Mouse (Mus musculus) small intestine, adult 2 months (tissue): ENCODE measurements around the gene Gm6525. TPM values are rescaled to one million over a fixed set of nuclear protein-coding genes. Genes with fewer than 3 reads are reported as not detected.

Experiments
- H3K27ac ChIP-seq: fragments of 200-500 bp; 2 replicates; pipeline ENCODE4 v1.5.1; 2012; ENCODE audit warnings: low read depth, low read length, control low read depth, inconsistent platforms; ENCODE audit not compliant: insufficient read depth
- H3K27me3 ChIP-seq: fragments of 200-500 bp; 2 replicates; pipeline ENCODE4 v1.6.1; 2012; ENCODE audit warnings: mild to moderate bottlenecking, moderate library complexity, low read length, inconsistent platforms; ENCODE audit not compliant: control insufficient read depth, insufficient read depth
- H3K36me3 ChIP-seq: fragments of 200-500 bp; 2 replicates; pipeline ENCODE4 v1.6.1; 2012; ENCODE audit warnings: mild to moderate bottlenecking, low read length, control low read depth, inconsistent platforms; ENCODE audit not compliant: control insufficient read depth, insufficient read depth
- H3K4me1 ChIP-seq: fragments of 200-500 bp; 2 replicates; pipeline ENCODE4 v1.6.1; 2012; ENCODE audit warnings: low read length, inconsistent platforms, mixed read lengths; ENCODE audit not compliant: control insufficient read depth, insufficient read depth, insufficient read length
- H3K4me3 ChIP-seq: fragments of 200-500 bp; 2 replicates; pipeline ENCODE4 v1.5.1; 2012; ENCODE audit warnings: low read depth, mild to moderate bottlenecking, control low read depth, inconsistent platforms, low read length, moderate library complexity
- CTCF ChIP-seq: fragments of 200-500 bp; IDR thresholded peaks from 2 replicates; pipeline ENCODE4 v1.5.1; 2012; ENCODE audit warnings: low read depth, mild to moderate bottlenecking, control low read depth, inconsistent platforms, low read length, moderate library complexity, mixed read lengths; ENCODE audit not compliant: insufficient replicate concordance, insufficient read length; ENCODE audit errors: extremely low read depth
- POLR2A ChIP-seq: fragments of 200-500 bp; IDR thresholded peaks from 2 replicates; pipeline ENCODE4 v1.6.1; 2012; ENCODE audit warnings: low read depth, mild to moderate bottlenecking, control low read depth, inconsistent platforms, low read length, moderate library complexity
- WGBS: fragments of 180-500 bp; shearing (Covaris S2); methylation state at CpG from one replicate; pipeline ENCODE4 v1.1.7; 2018; 5-methylcytosine and 5-hydroxymethylcytosine counted together
- polyA plus RNA-seq: library from polyadenylated mRNA; depleted of rRNA; stranded (reverse); fragments of >200 nt; gene quantifications from 2 replicates; pipeline ENCODE4 v1.2.3, GENCODE M21; 2012; rRNA removed

Gene Gm6525
- polyA plus RNA-seq, 1 experiment, result not detected

DNA sequence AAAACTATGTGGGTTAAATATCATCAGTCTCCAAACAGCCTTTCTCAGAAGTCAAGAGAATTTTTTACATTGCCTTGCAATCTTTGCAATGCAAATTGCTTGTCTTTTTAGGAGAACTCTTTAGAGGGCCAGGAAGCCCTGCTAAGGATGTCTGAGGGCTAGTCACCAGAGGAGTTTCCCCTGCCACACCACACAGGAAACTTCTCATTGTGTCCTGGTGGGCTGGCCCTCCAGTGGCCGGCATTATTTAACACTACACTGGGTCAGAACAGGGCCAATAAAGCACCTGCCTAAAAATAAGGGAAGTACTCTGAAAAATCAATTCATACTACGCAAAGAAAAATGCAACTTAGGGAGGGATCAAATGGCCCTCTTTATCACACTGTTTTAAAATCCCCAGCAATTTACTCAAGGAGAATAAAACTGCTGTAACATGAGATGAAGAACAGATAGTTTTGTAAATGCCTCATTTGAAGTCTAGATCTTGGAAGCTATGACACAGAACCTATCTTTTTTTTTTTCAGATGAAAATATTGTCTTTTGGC is 45.3 kb downstream of the Gm6525 start:
- 46% methylated on average over 2 of the region's 2 CpGs for WGBS
- no peaks in the 10 kb centered on the region for H3K27me3 ChIP-seq

GRCm38 (mm10) chr3:84219720-84220273 is 45.9 kb downstream of the Gm6525 start:
- peaks cover 8% of the 10 kb centered on the region; the same call in 1 of the 2 replicates for H3K4me1 ChIP-seq
- no peak overlapping the region for H3K4me3 ChIP-seq
- WGBS, result 37% methylated on average over 9 of the region's 9 CpGs
- TF ChIP-seq CTCF (no peak), POLR2A (no peak)
- no peaks in the 10 kb centered on the region for H3K27me3 ChIP-seq
- no peak overlapping the region for H3K27ac ChIP-seq
- H3K36me3 ChIP-seq, result no peaks in the 10 kb centered on the region; the same call in 1 of the 2 replicates

More for the DNA sequence above, 45.3 kb downstream of the Gm6525 start:
- no peak overlapping the region for H3K27ac ChIP-seq
- no peak overlapping the region for H3K4me3 ChIP-seq
- no peaks in the 10 kb centered on the region for H3K36me3 ChIP-seq
- no peak for TF ChIP-seq CTCF
- TF ChIP-seq POLR2A, result no peak
- peaks cover 9% of the 10 kb centered on the region; the same call in 1 of the 2 replicates for H3K4me1 ChIP-seq

GRCm38 (mm10) chr3:84220326-84220725 is 46.4 kb downstream of the Gm6525 start:
- WGBS, result 50% methylated on average over 9 of the region's 9 CpGs
- Histone ChIP-seq H3K27ac (no peak overlapping the region), H3K27me3 (no peaks in the 10 kb centered on the region), H3K4me1 (peaks cover 4% of the 10 kb centered on the region; the same call in 1 of the 2 replicates), H3K36me3 (no peaks in the 10 kb centered on the region; the same call in 1 of the 2 replicates), H3K4me3 (peak overlapping the region; percentile 41)
- TF ChIP-seq POLR2A, result no peak
- no peak for TF ChIP-seq CTCF

GRCm38 (mm10) chr3:84220748-84221147 is 46.8 kb downstream of the Gm6525 start:
- 52% methylated on average over 11 of the region's 11 CpGs for WGBS
- Histone ChIP-seq H3K27me3 (no peaks in the 10 kb centered on the region), H3K4me3 (peak overlapping the region; percentile 54), H3K27ac (no peak overlapping the region), H3K4me1 (peaks cover 5% of the 10 kb centered on the region; the same call in 1 of the 2 replicates), H3K36me3 (no peaks in the 10 kb centered on the region; the same call in 1 of the 2 replicates)
- TF ChIP-seq POLR2A (no peak), CTCF (no peak)

Other genes with a start within 250 kb of the Gm6525 start
- gene Tmem131l, start 133.9 kb upstream of the Gm6525 start, polyA plus RNA-seq, result 10.3 and 13.2 TPM in 2 replicates
- gene Mnd1, start 18.3 kb upstream of the Gm6525 start, polyA plus RNA-seq, result not detected in 2 replicates
- gene Trim2, start 132.8 kb downstream of the Gm6525 start, polyA plus RNA-seq, result 26.1 and 52.4 TPM in 2 replicates